Mouse (Mus musculus) olfactory bulb, adult 2 months (tissue): ENCODE data around the gene Suclg1.

Experiments
- CTCF ChIP-seq: fragments of 200-500 bp; IDR thresholded peaks from 2 replicates; pipeline ENCODE4 v1.5.1; 2012; ENCODE audit warnings: low read depth, mild to moderate bottlenecking, low read length, moderate library complexity; ENCODE audit not compliant: insufficient read depth
- POLR2A ChIP-seq: fragments of 200-500 bp; IDR thresholded peaks from 2 replicates; pipeline ENCODE4 v1.6.1; 2012; ENCODE audit warnings: mild to moderate bottlenecking, low read depth, low read length, moderate library complexity; ENCODE audit not compliant: insufficient read depth

DNA sequence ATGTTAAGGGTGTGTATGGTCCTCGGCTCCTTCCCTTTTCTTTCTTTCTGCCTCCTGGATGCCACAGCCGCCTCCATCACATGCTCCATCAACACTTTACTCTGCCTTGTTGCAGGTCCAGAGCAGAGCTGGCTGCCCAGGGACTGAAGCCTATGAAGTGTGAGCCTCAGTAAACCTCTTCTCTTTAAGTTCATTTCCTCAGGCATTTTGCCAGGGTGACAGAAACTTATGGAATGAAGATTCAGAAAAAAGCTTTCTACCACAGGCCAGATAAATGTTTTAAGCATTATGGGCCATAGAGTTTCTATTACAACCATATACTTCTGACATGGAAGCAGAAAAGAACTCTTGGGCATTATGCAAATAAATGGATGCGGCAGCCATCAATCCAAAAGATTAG is 37.1 kb upstream of the Suclg1 start:
- TF ChIP-seq CTCF (no peak), POLR2A (no peak)
